Mouse (Mus musculus): ENCODE measurements around the gene Arhgap28.

- TF ChIP-seq CTCF (IDR thresholded peaks at IDR 0.05; ENCODE audit: control insufficient read depth, insufficient read depth, low read length) (no peak), POLR2A (IDR thresholded peaks at IDR 0.05; ENCODE audit: borderline replicate concordance, control insufficient read depth, low read depth, low read length) (no peak)
Measured at GRCm38 (mm10) chr17:67945453-67945852, 58.5 kb downstream of the Arhgap28 start.
